Mouse (Mus musculus): Measurements from ENCODE around the gene Snx6.

DNA sequence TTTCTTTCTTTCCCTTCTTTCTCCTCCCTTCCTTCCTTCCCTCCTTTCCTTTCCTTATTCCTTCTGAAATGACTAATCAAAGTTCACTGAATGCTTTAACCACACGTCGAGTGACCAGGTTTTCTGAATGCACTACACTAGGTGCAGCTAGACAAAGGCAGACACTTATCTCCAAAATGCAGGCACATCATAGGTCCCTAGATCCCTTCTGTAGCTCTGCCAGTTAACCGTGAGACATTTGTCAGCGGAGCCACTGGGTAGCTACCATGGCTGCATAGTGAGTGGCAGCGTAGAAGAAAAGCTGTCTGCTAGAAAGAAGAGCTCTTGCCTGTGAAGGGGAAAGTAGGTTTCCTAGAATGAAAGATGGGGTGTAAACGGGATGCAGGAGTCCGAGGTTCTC lies 96.1 kb downstream of the Snx6 start:
- TF ChIP-seq POLR2A (IDR thresholded peaks at IDR 0.05; ENCODE audit: insufficient read depth, low read depth, low read length) (no peak), CTCF (IDR thresholded peaks at IDR 0.05) (no peak), EP300 (IDR thresholded peaks at IDR 0.05; ENCODE audit: insufficient read depth, low read depth, low read length) (no peak)
